Mouse (Mus musculus) heart, adult 18-20 months (tissue): ENCODE data around the gene Cpn1. TPM values are rescaled to one million over a fixed set of nuclear protein-coding genes. Genes with fewer than 3 reads are reported as not detected.

Source experiments
- DNase-seq, 2 experiments: peaks; one replicate each; pipeline ENCODE4 v3.0.0; 2021 to 2022; ENCODE audit warnings: mixed read lengths in 1 of 2
- total RNA-seq, 2 experiments: library from RNA; stranded (reverse); gene quantifications; 2 replicates each; pipeline ENCODE4 v1.2.3; 2021

The Cpn1 gene
- total RNA-seq, 2 experiments from 2014 or later: not detected

- DNase-seq: peak; percentile 87 to 91
Measured at GRCm38 (mm10) chr19:43939769-43940689, 46.3 kb downstream of the Cpn1 start, which contains the start of gene Dnmbp. TSS of gene Dnmbp (minus strand) at chr19:43940191.

GRCm38 (mm10) chr19:43939171-43939768 is 47.1 kb downstream of the Cpn1 start:
- peak in 1 of 2 experiments; percentile 54 for DNase-seq

GRCm38 (mm10) chr19:43938355-43938754 is 48.0 kb downstream of the Cpn1 start:
- no peak for DNase-seq

- DNase-seq: no peak
Measured at GRCm38 (mm10) chr19:43930926-43931325, 55.4 kb downstream of the Cpn1 start.

- no peak for DNase-seq
Measured at GRCm38 (mm10) chr19:43930366-43930765, 56.0 kb downstream of the Cpn1 start.

GRCm38 (mm10) chr19:43929869-43930268 is 56.5 kb downstream of the Cpn1 start:
- DNase-seq: no peak

- DNase-seq: no peak
Measured at GRCm38 (mm10) chr19:43927967-43928366, 58.4 kb downstream of the Cpn1 start.

- no peak for DNase-seq
Measured at GRCm38 (mm10) chr19:43927057-43927456, 59.3 kb downstream of the Cpn1 start.

GRCm38 (mm10) chr19:43926141-43926987 is 60.0 kb downstream of the Cpn1 start:
- no peak for DNase-seq

GRCm38 (mm10) chr19:43924361-43924760 is 62.0 kb downstream of the Cpn1 start:
- no peak for DNase-seq

GRCm38 (mm10) chr19:43922963-43923362 is 63.4 kb downstream of the Cpn1 start:
- no peak for DNase-seq

GRCm38 (mm10) chr19:43921410-43921809 is 64.9 kb downstream of the Cpn1 start:
- DNase-seq: peak in 1 of 2 experiments; percentile 32

- peak; percentile 54 to 58 for DNase-seq
Measured at GRCm38 (mm10) chr19:43920453-43921300, 65.7 kb downstream of the Cpn1 start.

- no peak for DNase-seq
Measured at GRCm38 (mm10) chr19:43919841-43920240, 66.5 kb downstream of the Cpn1 start.

- no peak for DNase-seq
Measured at GRCm38 (mm10) chr19:43918834-43919233, 67.5 kb downstream of the Cpn1 start.

GRCm38 (mm10) chr19:43917763-43918162 is 68.6 kb downstream of the Cpn1 start:
- DNase-seq: no peak

GRCm38 (mm10) chr19:43917406-43917691 is 69.0 kb downstream of the Cpn1 start:
- DNase-seq: no peak

GRCm38 (mm10) chr19:43916586-43917405 is 69.6 kb downstream of the Cpn1 start:
- peak; percentile 38 for DNase-seq

GRCm38 (mm10) chr19:43915431-43915830 is 70.9 kb downstream of the Cpn1 start:
- DNase-seq: no peak

GRCm38 (mm10) chr19:43914986-43915385 is 71.4 kb downstream of the Cpn1 start:
- DNase-seq: no peak
